Mouse (Mus musculus) ES-E14 (cell line): ENCODE data around the gene Mlec.

ENCODE experiments used
- MAFK ChIP-seq: IDR thresholded peaks from 2 replicates; pipeline ENCODE4 v1.6.1; 2014; ENCODE audit warnings: mild to moderate bottlenecking, low read depth, low read length, inconsistent platforms; ENCODE audit not compliant: insufficient read depth
- ZC3H11A ChIP-seq: IDR thresholded peaks from 2 replicates; pipeline ENCODE4 v1.6.1; 2012; ENCODE audit warnings: low read depth, mild to moderate bottlenecking, inconsistent platforms, low read length, borderline replicate concordance
- ZNF384 ChIP-seq: IDR thresholded peaks from 2 replicates; pipeline ENCODE4 v1.6.1; 2012; ENCODE audit warnings: low read depth, low read length, inconsistent platforms

DNA sequence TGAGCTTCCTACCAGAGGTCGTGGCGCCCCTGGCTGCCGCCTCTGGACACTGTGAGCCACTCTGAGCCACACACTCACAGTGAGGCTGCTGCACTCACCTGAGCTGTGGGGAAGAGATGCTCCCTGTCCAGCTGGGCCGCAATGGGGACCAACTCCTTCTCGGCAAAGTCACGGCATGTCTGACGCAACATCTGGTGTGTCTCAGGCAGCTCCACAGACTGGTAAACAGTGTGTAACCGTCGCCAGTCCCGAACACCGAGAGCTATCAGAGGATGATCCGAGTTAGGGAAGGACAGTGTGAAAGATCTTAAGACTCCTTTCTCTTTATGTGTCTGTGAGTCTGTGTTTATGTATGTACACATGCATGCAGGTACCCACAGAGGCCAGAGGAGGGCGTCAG, 40.5 kb downstream of the Mlec start:
- TF ChIP-seq ZNF384 (no peak), ZC3H11A (no peak), MAFK (no peak)
